Mouse (Mus musculus) urinary bladder, adult 2 months (tissue): Measurements from ENCODE around the gene Pkdcc. TPM values are rescaled to one million over a fixed set of nuclear protein-coding genes. Genes with fewer than 3 reads are reported as not detected.

Source experiments
- DNase-seq: peaks from one replicate; pipeline ENCODE4 v3.0.0; 2022; ENCODE audit warnings: low spot score
- polyA plus RNA-seq: library from polyadenylated mRNA; depleted of rRNA; stranded (reverse); fragments of >200 nt; gene quantifications from 2 replicates; pipeline ENCODE4 v1.2.3, GENCODE M21; 2012

Gene Pkdcc
- polyA plus RNA-seq, 1 experiment: 69.9 TPM

GRCm38 (mm10) chr17:83212422-83212821, 2.7 kb upstream of the Pkdcc start:
- no peak for DNase-seq

- DNase-seq: no peak
Measured at GRCm38 (mm10) chr17:83213228-83213915, 1.7 kb upstream of the Pkdcc start.

GRCm38 (mm10) chr17:83214161-83214592, 915 bp upstream of the Pkdcc start:
- DNase-seq: no peak

GRCm38 (mm10) chr17:83215529-83216244, 595 bp downstream of the Pkdcc start:
- DNase-seq: no peak

GRCm38 (mm10) chr17:83216251-83216919, 1.3 kb downstream of the Pkdcc start:
- no peak for DNase-seq

- DNase-seq: no peak
Measured at GRCm38 (mm10) chr17:83218189-83218588, 3.1 kb downstream of the Pkdcc start.

GRCm38 (mm10) chr17:83218722-83219121, 3.6 kb downstream of the Pkdcc start:
- DNase-seq: no peak

- DNase-seq: no peak
Measured at GRCm38 (mm10) chr17:83219351-83220287, 4.5 kb downstream of the Pkdcc start.

- DNase-seq: no peak
Measured at GRCm38 (mm10) chr17:83220954-83221538, 6.0 kb downstream of the Pkdcc start.

GRCm38 (mm10) chr17:83221611-83222500, 6.8 kb downstream of the Pkdcc start:
- no peak for DNase-seq

GRCm38 (mm10) chr17:83222705-83223104, 7.6 kb downstream of the Pkdcc start:
- DNase-seq: no peak

GRCm38 (mm10) chr17:83224451-83224971, 9.4 kb downstream of the Pkdcc start:
- DNase-seq: no peak

- DNase-seq: no peak
Measured at GRCm38 (mm10) chr17:83226395-83226986, 11.4 kb downstream of the Pkdcc start.

- DNase-seq: no peak
Measured at GRCm38 (mm10) chr17:83231357-83231756, 16.3 kb downstream of the Pkdcc start.

- no peak for DNase-seq
Measured at GRCm38 (mm10) chr17:83235227-83235626, 20.1 kb downstream of the Pkdcc start.

- no peak for DNase-seq
Measured at GRCm38 (mm10) chr17:83236202-83236601, 21.1 kb downstream of the Pkdcc start.

- DNase-seq: no peak
Measured at GRCm38 (mm10) chr17:83238123-83239058, 23.3 kb downstream of the Pkdcc start.

GRCm38 (mm10) chr17:83244502-83244901, 29.4 kb downstream of the Pkdcc start:
- no peak for DNase-seq
